Mouse (Mus musculus): ENCODE measurements around the gene 5730455P16Rik. TPM values are rescaled to one million over a fixed set of nuclear protein-coding genes. Genes with fewer than 3 reads are reported as not detected.

The 5730455P16Rik gene
- polyA plus RNA-seq, 1 experiment from 2014 or later, result 19.8 TPM

- Histone ChIP-seq H3K27ac (replicated peaks in 1 of 2; ENCODE audit: control insufficient read depth in 1 of 2, insufficient read depth in 1 of 2, low read depth in 2 of 2, low read length in 2 of 2) (no peak overlapping the region), H3K4me1 (ENCODE audit: control insufficient read depth in 2 of 2, insufficient read depth in 2 of 2, low read length in 2 of 2) (no peaks in the 10 kb centered on the region), H3K36me3 (ENCODE audit: control insufficient read depth, insufficient read depth, low read length) (no peaks in the 10 kb centered on the region), H3K27me3 (ENCODE audit: control insufficient read depth, insufficient read depth, low read length) (0 out of 2 replicates have a peak, but pooled peaks cover 4% of the 10 kb centered on the region), H3K9me3 (ENCODE audit: control insufficient read depth, low read length) (no peaks in the 10 kb centered on the region), H3K4me2 (ENCODE audit: low read length) (no peak overlapping the region), H3K9ac (ENCODE audit: low read length) (no peak overlapping the region), H3K4me3 (ENCODE audit: control insufficient read depth in 1 of 2, insufficient read depth in 1 of 2, low read depth in 1 of 2, low read length in 2 of 2) (no peak overlapping the region)
- no peak for ATAC-seq (ENCODE audit: insufficient number of reproducible peaks, insufficient read depth, low FRiP score, low read depth)
- WGBS, result 0% methylated on average over 6 of the region's 6 CpGs
These were observed 65.3 kb downstream of the 5730455P16Rik start for GRCm38 (mm10) chr11:80312565-80312964.

GRCm38 (mm10) chr11:80312049-80312448 lies 65.8 kb downstream of the 5730455P16Rik start:
- Histone ChIP-seq H3K4me1 (ENCODE audit: control insufficient read depth in 2 of 2, insufficient read depth in 2 of 2, low read length in 2 of 2) (no peaks in the 10 kb centered on the region), H3K9ac (ENCODE audit: low read length) (no peak overlapping the region), H3K9me3 (ENCODE audit: control insufficient read depth, low read length) (no peaks in the 10 kb centered on the region), H3K4me2 (ENCODE audit: low read length) (no peak overlapping the region), H3K27me3 (ENCODE audit: control insufficient read depth, insufficient read depth, low read length) (0 out of 2 replicates have a peak, but pooled peaks cover 4% of the 10 kb centered on the region), H3K36me3 (ENCODE audit: control insufficient read depth, insufficient read depth, low read length) (no peaks in the 10 kb centered on the region), H3K27ac (replicated peaks in 1 of 2; ENCODE audit: control insufficient read depth in 1 of 2, insufficient read depth in 1 of 2, low read depth in 2 of 2, low read length in 2 of 2) (no peak overlapping the region), H3K4me3 (ENCODE audit: control insufficient read depth in 1 of 2, insufficient read depth in 1 of 2, low read depth in 1 of 2, low read length in 2 of 2) (no peak overlapping the region)
- WGBS, result 24% methylated on average over 2 of the region's 2 CpGs
- no peak for ATAC-seq (ENCODE audit: insufficient number of reproducible peaks, insufficient read depth, low FRiP score, low read depth)

GRCm38 (mm10) chr11:80311271-80311670 lies 66.6 kb downstream of the 5730455P16Rik start:
- no peak for ATAC-seq (ENCODE audit: insufficient number of reproducible peaks, insufficient read depth, low FRiP score, low read depth)
- WGBS, result 73% methylated on average over 4 of the region's 4 CpGs

More at GRCm38 (mm10) chr11:80311271-80311670, 66.6 kb downstream of the 5730455P16Rik start:
- Histone ChIP-seq H3K27me3 (ENCODE audit: control insufficient read depth, insufficient read depth, low read length) (0 out of 2 replicates have a peak, but pooled peaks cover 4% of the 10 kb centered on the region), H3K27ac (replicated peaks in 1 of 2; ENCODE audit: control insufficient read depth in 1 of 2, insufficient read depth in 1 of 2, low read depth in 2 of 2, low read length in 2 of 2) (no peak overlapping the region), H3K36me3 (ENCODE audit: control insufficient read depth, insufficient read depth, low read length) (no peaks in the 10 kb centered on the region), H3K4me3 (ENCODE audit: control insufficient read depth in 1 of 2, insufficient read depth in 1 of 2, low read depth in 1 of 2, low read length in 2 of 2) (no peak overlapping the region), H3K9me3 (ENCODE audit: control insufficient read depth, low read length) (no peaks in the 10 kb centered on the region), H3K9ac (ENCODE audit: low read length) (no peak overlapping the region), H3K4me2 (ENCODE audit: low read length) (no peak overlapping the region), H3K4me1 (ENCODE audit: control insufficient read depth in 2 of 2, insufficient read depth in 2 of 2, low read length in 2 of 2) (no peaks in the 10 kb centered on the region)

Other genes with a start within 250 kb of the 5730455P16Rik start
- gene Tefm, start 235.9 kb downstream of the 5730455P16Rik start, polyA plus RNA-seq (2014; fragmentation: Nextera tagmentation; extraction: Ambion mirVana), result 28.3 and 29.4 TPM in 2 replicates
- 1.6 and 2.1 TPM in 2 replicates for gene Adap2, start 223.9 kb downstream of the 5730455P16Rik start, polyA plus RNA-seq (2014; fragmentation: Nextera tagmentation; extraction: Ambion mirVana)
- gene Rnf135, start 194.2 kb downstream of the 5730455P16Rik start, polyA plus RNA-seq (2014; fragmentation: Nextera tagmentation; extraction: Ambion mirVana), result 10.6 and 10.8 TPM in 2 replicates
- 71.3 and 75.2 TPM in 2 replicates for gene Rhot1, start 169.0 kb downstream of the 5730455P16Rik start, polyA plus RNA-seq (2014; fragmentation: Nextera tagmentation; extraction: Ambion mirVana)
- gene Rhbdl3, start 77.1 kb downstream of the 5730455P16Rik start, polyA plus RNA-seq (2014; fragmentation: Nextera tagmentation; extraction: Ambion mirVana), result 1.0 and 1.7 TPM in 2 replicates
- gene Zfp207, start 5.2 kb upstream of the 5730455P16Rik start, polyA plus RNA-seq (2014; fragmentation: Nextera tagmentation; extraction: Ambion mirVana), result 163 and 165 TPM in 2 replicates
- 174 and 182 TPM in 2 replicates for gene Psmd11, start 50.6 kb upstream of the 5730455P16Rik start, polyA plus RNA-seq (2014; fragmentation: Nextera tagmentation; extraction: Ambion mirVana)
- gene Cdk5r1, start 99.0 kb upstream of the 5730455P16Rik start, polyA plus RNA-seq (2014; fragmentation: Nextera tagmentation; extraction: Ambion mirVana), result 0.23 and 0.36 TPM in 2 replicates